Mouse (Mus musculus): ENCODE measurements around the gene Hacd1.

Hacd1 gene

DNA sequence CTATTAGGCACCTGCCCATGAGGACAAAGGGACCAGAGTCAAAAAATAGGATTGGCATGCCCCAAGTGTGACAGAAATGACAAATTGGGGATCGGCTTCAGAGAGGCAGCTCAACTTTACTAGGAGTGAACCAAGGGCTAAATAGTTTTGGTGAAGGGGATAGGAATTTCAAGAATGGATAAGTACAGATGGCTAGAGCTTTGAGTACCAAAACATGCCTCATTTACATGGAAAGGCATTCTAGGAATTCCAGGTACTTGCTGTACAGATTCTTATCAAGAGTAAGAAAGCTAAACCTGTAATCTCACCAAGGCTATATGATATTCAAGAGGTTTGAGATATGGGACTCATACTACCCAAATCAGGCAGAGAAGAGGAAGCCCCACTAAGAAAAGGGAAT, 95.8 kb downstream of the Hacd1 start:
- no peak for DNase-seq

DNA sequence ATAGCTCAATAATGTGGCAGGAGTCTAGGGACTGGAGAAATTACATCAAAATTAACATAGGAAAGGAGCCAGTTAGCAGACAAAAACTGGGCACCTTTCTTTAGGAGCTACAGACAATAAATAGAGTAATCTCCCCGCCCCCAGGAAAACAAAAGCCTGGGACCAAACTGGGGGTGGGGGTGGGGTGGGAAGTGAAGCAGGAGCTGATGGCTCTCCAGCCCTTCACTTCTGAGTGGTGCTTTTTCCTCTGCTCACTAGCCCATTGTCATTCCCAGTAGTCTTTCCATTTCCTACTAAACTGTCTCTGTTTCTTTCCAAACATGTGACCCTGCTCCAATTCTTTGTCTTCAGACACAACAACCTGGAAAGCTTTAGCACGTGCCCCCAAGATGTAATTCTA, 99.5 kb downstream of the Hacd1 start:
- no peak for DNase-seq

- DNase-seq, result peak in 1 of 2 experiments; percentile 18
Measured at GRCm38 (mm10) chr2:13938118-13938517, 117.8 kb downstream of the Hacd1 start.

- DNase-seq, result no peak
Measured at GRCm38 (mm10) chr2:13935343-13935742, 120.6 kb downstream of the Hacd1 start.

GRCm38 (mm10) chr2:13932253-13932652, 123.7 kb downstream of the Hacd1 start:
- no peak for DNase-seq

DNA sequence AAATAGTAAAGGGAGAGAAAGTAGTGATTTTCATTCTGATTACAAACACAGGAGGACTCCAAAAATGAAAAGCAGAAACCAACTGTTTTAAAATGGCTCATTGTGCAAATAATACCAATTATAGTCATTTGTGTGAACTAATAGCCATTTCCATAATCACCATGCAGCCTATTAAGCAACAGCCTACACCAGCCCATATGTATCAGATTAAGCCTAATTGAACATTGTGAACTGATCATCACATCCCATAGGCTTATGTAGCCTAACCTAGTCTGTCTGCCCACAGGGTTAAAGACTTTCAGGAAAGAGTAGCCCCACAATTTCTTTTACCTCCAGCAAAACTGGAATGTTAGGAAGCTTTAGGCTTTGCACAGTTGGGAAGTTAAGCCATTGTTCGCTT, 125.2 kb downstream of the Hacd1 start:
- no peak for DNase-seq

DNA sequence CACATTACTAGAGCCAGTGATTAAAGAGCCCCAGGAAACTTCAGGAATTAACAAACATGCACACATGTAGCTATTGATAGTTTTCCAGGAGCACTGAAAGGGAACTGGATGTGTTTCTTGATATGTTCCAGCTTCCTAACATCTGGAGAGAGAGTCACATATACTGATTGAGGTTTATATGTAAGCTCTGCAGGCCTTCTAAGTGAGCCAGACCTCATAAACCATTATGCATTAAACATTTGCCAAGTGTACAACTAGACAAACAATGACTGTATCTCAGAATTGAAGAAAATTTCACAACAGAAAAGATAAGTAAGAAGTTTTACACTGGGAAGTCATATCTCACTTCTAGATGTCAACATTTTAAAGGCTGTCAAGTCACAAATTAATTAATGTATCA, 167.4 kb downstream of the Hacd1 start:
- no peak for DNase-seq

- no peak for DNase-seq
Measured at GRCm38 (mm10) chr2:13857461-13857860, 198.5 kb downstream of the Hacd1 start.

DNA sequence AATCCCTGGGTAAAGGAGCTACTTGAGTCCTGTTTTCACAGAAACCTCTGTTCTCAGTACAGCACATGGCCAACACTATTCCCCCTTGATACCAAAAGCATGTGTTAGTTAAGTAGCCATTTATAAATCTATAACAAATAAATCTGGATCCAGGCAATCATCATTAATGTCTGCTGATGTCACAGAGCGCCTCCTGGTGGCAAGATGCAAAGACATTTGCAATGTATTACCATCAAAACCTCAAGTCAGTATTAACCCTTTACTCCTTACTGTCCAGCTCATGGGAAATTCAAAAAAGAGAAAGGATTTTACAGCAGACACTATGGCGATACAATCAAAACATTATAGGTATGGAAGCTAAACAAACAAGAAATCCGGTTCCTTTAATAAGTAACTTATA, 200.4 kb downstream of the Hacd1 start:
- no peak for DNase-seq

- no peak for DNase-seq
Measured at GRCm38 (mm10) chr2:13836310-13836709, 219.6 kb downstream of the Hacd1 start.

DNA sequence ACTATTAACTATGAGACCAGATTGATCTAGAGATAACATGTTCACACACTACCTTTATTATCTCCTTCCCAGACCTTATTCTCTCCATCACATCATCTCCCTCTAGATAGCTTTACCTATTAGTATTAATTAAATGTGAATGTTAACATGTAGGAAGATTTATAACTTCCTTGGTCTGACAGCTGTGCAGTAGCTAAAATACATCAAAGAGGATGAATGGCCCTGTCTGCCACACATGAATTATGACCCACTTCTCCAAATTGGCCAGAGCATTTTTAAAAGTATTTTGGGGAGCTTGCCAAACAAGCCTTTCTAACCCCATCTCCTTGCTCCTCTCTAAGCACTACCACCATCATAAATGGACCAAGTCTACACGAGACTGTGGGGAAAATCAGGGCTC, 220.9 kb downstream of the Hacd1 start:
- DNase-seq, result no peak

DNA sequence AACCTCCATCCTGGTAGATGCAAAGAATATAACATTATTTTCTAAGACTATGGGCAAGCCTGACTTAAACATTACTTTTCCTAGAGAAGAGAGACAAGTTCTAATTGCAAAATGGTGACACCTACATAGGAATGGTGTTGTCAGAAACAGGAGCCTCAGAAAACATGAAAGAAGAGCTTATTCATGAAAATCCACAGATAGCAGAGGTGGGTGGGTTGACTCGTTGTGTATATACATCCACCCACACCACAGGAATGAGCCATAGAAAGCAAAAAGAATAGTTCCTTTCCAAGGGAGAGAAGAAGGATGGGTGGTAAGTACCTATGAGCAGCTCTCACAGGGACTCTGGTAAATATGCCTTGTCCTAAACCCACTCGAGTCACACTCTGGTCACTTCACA, 239.3 kb downstream of the Hacd1 start:
- no peak for DNase-seq

DNA sequence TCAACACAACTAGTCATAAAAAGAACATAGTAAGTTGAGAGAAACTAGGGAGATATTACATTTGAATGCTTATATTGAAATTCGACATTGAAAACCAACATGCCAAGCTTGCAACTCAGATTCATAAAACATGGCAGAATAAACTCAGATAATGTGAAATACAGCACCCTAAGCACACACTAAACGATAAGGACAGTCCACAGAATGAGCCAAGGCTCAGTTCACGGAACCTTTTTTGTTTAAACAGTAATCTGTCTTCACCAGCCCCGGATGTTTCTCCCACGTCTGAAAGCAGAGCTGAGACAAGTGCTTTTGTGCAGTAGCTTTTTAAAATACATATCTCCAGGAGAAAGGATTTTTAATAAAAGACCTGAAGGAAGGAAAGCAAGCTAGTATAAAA, 247.3 kb downstream of the Hacd1 start:
- DNase-seq, result no peak

DNA sequence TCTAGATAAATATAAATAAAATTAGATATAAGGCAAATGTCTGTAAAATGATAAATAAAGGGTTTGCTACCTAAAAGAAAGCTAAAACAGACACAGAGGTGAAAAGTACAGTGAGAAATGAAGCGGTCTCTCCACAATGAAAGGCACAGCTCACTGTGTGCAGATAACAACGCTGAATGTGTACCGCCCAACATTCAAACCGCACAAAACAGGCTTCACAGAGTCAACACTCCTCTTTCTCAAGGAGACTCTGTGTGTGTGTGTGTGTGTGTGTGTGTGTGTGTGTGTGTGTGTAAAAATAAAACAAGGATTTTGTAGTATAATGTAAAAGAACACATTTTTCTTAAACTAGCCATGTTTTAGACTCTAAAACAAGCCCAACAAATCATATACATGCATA, 247.9 kb downstream of the Hacd1 start:
- no peak for DNase-seq

GRCm38 (mm10) chr2:13806120-13806519, 249.8 kb downstream of the Hacd1 start:
- no peak for DNase-seq

DNA sequence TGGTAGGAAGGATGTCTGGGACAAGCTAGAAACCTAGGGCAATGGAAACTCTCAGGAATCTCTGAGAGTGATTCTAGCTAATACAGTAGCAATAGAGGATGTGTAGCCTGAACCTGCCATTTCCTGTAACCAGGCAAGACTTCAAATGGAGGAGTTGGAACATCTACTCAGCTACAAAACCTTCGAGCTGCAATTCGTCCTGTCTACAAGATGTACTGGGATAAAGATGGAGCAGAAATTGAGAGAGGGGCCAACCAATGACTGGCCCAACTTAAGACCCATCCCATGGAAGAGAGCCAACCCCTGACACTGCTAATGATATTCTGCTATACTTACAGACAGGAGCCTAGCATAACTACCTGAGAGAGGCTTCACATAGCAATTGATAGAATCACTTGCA, 255.3 kb downstream of the Hacd1 start:
- no peak for DNase-seq
